In genomic region chr13:64273891-64274844, GRCm38 (mm10) we compare ENCODE assay signal across 8 mouse cellular contexts. TPM values are rescaled to one million over a fixed set of nuclear protein-coding genes. Genes with fewer than 3 reads are reported as not detected.
DNase-seq lines count a peak whose midpoint lies in the region; ATAC-seq and TF ChIP-seq lines count a peak whose summit lies in the region.

No protein-coding gene starts in this region.

- H3K4me1 ChIP-seq in E14TG2a.4 (replicated peaks; ENCODE audit: low read depth, low read length): peaks cover 21% of the 10 kb centered on the region
- H3K4me1 ChIP-seq in heart, embryonic 16.5 days (ENCODE audit: control insufficient read depth, insufficient read depth, low read length): peaks cover 7% of the 10 kb centered on the region; the same call in 1 of the 2 replicates
- peaks cover 8% of the 10 kb centered on the region; the same call in 1 of the 2 replicates for H3K4me1 ChIP-seq in midbrain, embryonic 11.5 days (ENCODE audit: control insufficient read depth, insufficient read depth, low read length)
- 0 out of 2 replicates have a peak, but pooled peaks cover 4% of the 10 kb centered on the region for H3K4me1 ChIP-seq in stomach, postnatal 0 days (replicated peaks; ENCODE audit: control insufficient read depth, insufficient read depth)

- H3K9ac ChIP-seq in heart, embryonic 16.5 days (ENCODE audit: low read length): peak overlapping the region; percentile 63
- peak overlapping the region; percentile 74 for H3K9ac ChIP-seq in midbrain, embryonic 11.5 days (ENCODE audit: low read length)
- peak overlapping the region; percentile 69 for H3K9ac ChIP-seq in stomach, postnatal 0 days (ENCODE audit: low read length)

- H3K36me3 ChIP-seq in E14TG2a.4 (ENCODE audit: insufficient read depth, low read length): no peaks in the 10 kb centered on the region
- H3K36me3 ChIP-seq in heart, embryonic 16.5 days (ENCODE audit: control insufficient read depth, insufficient read depth): no peaks in the 10 kb centered on the region
- no peaks in the 10 kb centered on the region for H3K36me3 ChIP-seq in midbrain, embryonic 11.5 days (ENCODE audit: control insufficient read depth, insufficient read depth, low read length)
- H3K36me3 ChIP-seq in stomach, postnatal 0 days (ENCODE audit: control insufficient read depth, insufficient read depth, low read length): no peaks in the 10 kb centered on the region

- no peaks in the 10 kb centered on the region for H3K9me3 ChIP-seq in E14TG2a.4 (ENCODE audit: low read length)
- no peaks in the 10 kb centered on the region for H3K9me3 ChIP-seq in heart, embryonic 16.5 days (replicated peaks; ENCODE audit: control insufficient read depth, low read length)
- H3K9me3 ChIP-seq in midbrain, embryonic 11.5 days (ENCODE audit: control insufficient read depth, low read length): no peaks in the 10 kb centered on the region
- no peaks in the 10 kb centered on the region for H3K9me3 ChIP-seq in stomach, postnatal 0 days (ENCODE audit: control insufficient read depth, low read length)

- intact Hi-C loops in gastrocnemius, adult 2 months (cut with DNase I): no loop called here
- intact Hi-C loops in left cerebral cortex, postnatal 25 days (cut with DNase I): no loop called here

- no peak for TF ChIP-seq CTCF in gastrocnemius, adult 2 months (IDR thresholded peaks at IDR 0.05)
- no peak for TF ChIP-seq CTCF in E14TG2a.4 (conservative IDR thresholded peaks at IDR 0.05; ENCODE audit: low read length)
- TF ChIP-seq CTCF in stomach, postnatal 0 days (IDR thresholded peaks at IDR 0.05; ENCODE audit: low read depth): no peak

- WGBS in heart, embryonic 16.5 days: 1% methylated on average over 91 of the region's 95 CpGs
- under 1% methylated on average over 86 of the region's 95 CpGs for WGBS in midbrain, embryonic 11.5 days
- 1% methylated on average over 88 of the region's 95 CpGs for WGBS in stomach, postnatal 0 days

- DNase-seq in gastrocnemius, adult 2 months: peak; percentile 43
- no peak for DNase-seq in gastrocnemius, postnatal 25 days
- DNase-seq in cerebellum, postnatal 25 days: peak; percentile 39 to 45
- peak; percentile 28 to 56 for DNase-seq in left cerebral cortex, postnatal 25 days (ENCODE audit: low spot score in 2 of 2)
- DNase-seq in midbrain, embryonic 11.5 days (ENCODE audit: low spot score, missing footprints): peak; percentile 97
- peak; percentile 55 for DNase-seq in stomach, postnatal 0 days (ENCODE audit: low spot score)

- TF ChIP-seq EP300 in stomach, postnatal 0 days (optimal IDR thresholded peaks at IDR 0.05): no peak

- H3K27ac ChIP-seq in gastrocnemius, adult 2 months: peak overlapping the region; percentile 12; the same call in 1 of the 2 replicates
- H3K27ac ChIP-seq in heart, embryonic 16.5 days (ENCODE audit: low read length): no peak overlapping the region
- H3K27ac ChIP-seq in midbrain, embryonic 11.5 days (ENCODE audit: low read depth, low read length): no peak overlapping the region
- H3K27ac ChIP-seq in stomach, postnatal 0 days (replicated peaks): no peak overlapping the region

- peak; percentile 52 for ATAC-seq in heart, embryonic 16.5 days (replicated peaks; ENCODE audit: extremely low read depth, insufficient read depth, low FRiP score)
- ATAC-seq in midbrain, embryonic 11.5 days (ENCODE audit: low FRiP score): peak; percentile 83
- ATAC-seq in stomach, postnatal 0 days (ENCODE audit: low FRiP score, low TSS enrichment): peak; percentile 72

- H3K4me2 ChIP-seq in heart, embryonic 16.5 days (ENCODE audit: low read depth, low read length): peak overlapping the region; percentile 100
- H3K4me2 ChIP-seq in midbrain, embryonic 11.5 days: peak overlapping the region; percentile 100
- H3K4me2 ChIP-seq in stomach, postnatal 0 days (replicated peaks; ENCODE audit: low read depth): peak overlapping the region; percentile 100

- H3K4me3 ChIP-seq in gastrocnemius, adult 2 months: peak overlapping the region; percentile 84
- H3K4me3 ChIP-seq in E14TG2a.4 (replicated peaks; ENCODE audit: low read length): peak overlapping the region; percentile 86
- H3K4me3 ChIP-seq in heart, embryonic 16.5 days (ENCODE audit: low read length): peak overlapping the region; percentile 72
- H3K4me3 ChIP-seq in midbrain, embryonic 11.5 days (ENCODE audit: low read depth, low read length): peak overlapping the region; percentile 76
- H3K4me3 ChIP-seq in stomach, postnatal 0 days (ENCODE audit: low read depth, low read length): peak overlapping the region; percentile 68

- peaks cover 37% of the 10 kb centered on the region for H3K27me3 ChIP-seq in E14TG2a.4 (ENCODE audit: insufficient read depth, low read length)
- H3K27me3 ChIP-seq in heart, embryonic 16.5 days (ENCODE audit: control insufficient read depth, insufficient read depth, low read length): no peaks in the 10 kb centered on the region
- H3K27me3 ChIP-seq in midbrain, embryonic 11.5 days (ENCODE audit: control insufficient read depth, insufficient read depth, low read length): peaks cover 10% of the 10 kb centered on the region
- H3K27me3 ChIP-seq in stomach, postnatal 0 days (ENCODE audit: control insufficient read depth, insufficient read depth, low read length): no peaks in the 10 kb centered on the region

RNA-seq across cellular contexts. Expression of gene Cdc14b, which starts 0.9 kb away (rescaled TPM):
- 1 to 10 TPM; 6.3 to 6.8 TPM for total RNA-seq in gastrocnemius, adult 2 months (2021)
- total RNA-seq in gastrocnemius, postnatal 25 days (2021): 1 to 10 TPM; 3.8 to 4.6 TPM
- 11.7 and 15.5 TPM in 2 replicates for polyA plus RNA-seq in heart, embryonic 16.5 days (2015; fragmentation: Nextera tagmentation; extraction: Ambion mirVana)
- 10 to 100 TPM in 1 of 2 experiments, 1 to 10 TPM in 1; 9.8 to 10.3 TPM for total RNA-seq in left cerebral cortex, postnatal 25 days (2021)
- polyA plus RNA-seq in midbrain, embryonic 11.5 days (2014; fragmentation: Nextera tagmentation; extraction: Ambion mirVana): 7.7 and 8.8 TPM in 2 replicates
- polyA plus RNA-seq in stomach, postnatal 0 days (2015; fragmentation: Nextera tagmentation; extraction: Ambion mirVana): 11.8 and 12.1 TPM in 2 replicates

RNA-seq across cellular contexts. Expression of gene Aaed1, which starts 38.3 kb away (rescaled TPM):
- 10 to 100 TPM; 40.4 to 47.8 TPM for total RNA-seq in gastrocnemius, adult 2 months (2021)
- total RNA-seq in gastrocnemius, postnatal 25 days (2021): 10 to 100 TPM; 35.1 to 41.0 TPM
- 63.2 and 70.4 TPM in 2 replicates for polyA plus RNA-seq in heart, embryonic 16.5 days (2015; fragmentation: Nextera tagmentation; extraction: Ambion mirVana)
- total RNA-seq in left cerebral cortex, postnatal 25 days (2021): 10 to 100 TPM; 16.8 to 19.2 TPM
- 19.5 and 21.4 TPM in 2 replicates for polyA plus RNA-seq in midbrain, embryonic 11.5 days (2014; fragmentation: Nextera tagmentation; extraction: Ambion mirVana)
- polyA plus RNA-seq in stomach, postnatal 0 days (2015; fragmentation: Nextera tagmentation; extraction: Ambion mirVana): 47.2 and 47.9 TPM in 2 replicates
